Mouse (Mus musculus) spleen, adult 18-20 months (tissue): ENCODE results near the gene Gm36079.
"Not testable (repeated sequence)": the region's sequence is repeated elsewhere in the genome, so short reads cannot be mapped to it uniquely, and the experiment has no call there.

ENCODE experiments used
- DNase-seq, 2 experiments: peaks; one replicate each; pipeline ENCODE4 v3.0.0; 2022; ENCODE audit warnings: mixed read lengths in 2 of 2

Gene Gm36079

GRCm38 (mm10) chr13:120026911-120027310 lies at the start of gene Gm36079:
Gm36079 (minus strand) TSS chr13:120027011.
- not testable (repeated sequence) for DNase-seq

GRCm38 (mm10) chr13:120070878-120071277 lies 44.1 kb upstream of the Gm36079 start:
- not testable (repeated sequence) for DNase-seq

- DNase-seq, result not testable (repeated sequence)
These were observed 43.3 kb upstream of the Gm36079 start for GRCm38 (mm10) chr13:120070012-120070598.

GRCm38 (mm10) chr13:120063439-120064089 lies 36.8 kb upstream of the Gm36079 start:
- not testable (repeated sequence) for DNase-seq

GRCm38 (mm10) chr13:120062903-120063302 lies 36.1 kb upstream of the Gm36079 start:
- not testable (repeated sequence) for DNase-seq

- DNase-seq, result not testable (repeated sequence)
These were observed 25.3 kb upstream of the Gm36079 start, which contains the start of gene Gm21188 for GRCm38 (mm10) chr13:120052085-120052484. Gm21188 (minus strand) TSS chr13:120052194.

GRCm38 (mm10) chr13:120048608-120049007 lies 21.8 kb upstream of the Gm36079 start:
- DNase-seq, result not testable (repeated sequence)

- DNase-seq, result not testable (repeated sequence)
These were observed 21.4 kb upstream of the Gm36079 start for GRCm38 (mm10) chr13:120048186-120048585.

GRCm38 (mm10) chr13:120046422-120047209 lies 19.8 kb upstream of the Gm36079 start:
- DNase-seq, result not testable (repeated sequence)

- DNase-seq, result peak in 1 of 2 experiments; percentile 17
These were observed 14.3 kb upstream of the Gm36079 start for GRCm38 (mm10) chr13:120041145-120041544.

- DNase-seq, result not testable (repeated sequence)
These were observed 11.1 kb upstream of the Gm36079 start for GRCm38 (mm10) chr13:120037881-120038280.

- DNase-seq, result peak in 1 of 2 experiments; percentile 4
These were observed 9.8 kb upstream of the Gm36079 start for GRCm38 (mm10) chr13:120036577-120037115.

GRCm38 (mm10) chr13:120035151-120035550 lies 8.3 kb upstream of the Gm36079 start:
- DNase-seq, result not testable (repeated sequence)

- not testable (repeated sequence) for DNase-seq
These were observed 7.8 kb upstream of the Gm36079 start for GRCm38 (mm10) chr13:120034637-120035036.

GRCm38 (mm10) chr13:120033516-120034190 lies 6.8 kb upstream of the Gm36079 start:
- peak; percentile 13 to 38 for DNase-seq

- DNase-seq, result peak in 1 of 2 experiments; percentile 32
These were observed 4.9 kb upstream of the Gm36079 start for GRCm38 (mm10) chr13:120031676-120032075.

- not testable (repeated sequence) for DNase-seq
These were observed 557 bp upstream of the Gm36079 start for GRCm38 (mm10) chr13:120027368-120027767.

GRCm38 (mm10) chr13:120026373-120026772 lies 438 bp downstream of the Gm36079 start:
- DNase-seq, result not testable (repeated sequence)

GRCm38 (mm10) chr13:120025576-120025975 lies 1.2 kb downstream of the Gm36079 start:
- DNase-seq, result not testable (repeated sequence)

GRCm38 (mm10) chr13:120025004-120025403 lies 1.8 kb downstream of the Gm36079 start:
- DNase-seq, result not testable (repeated sequence)

- DNase-seq, result not testable (repeated sequence)
These were observed 2.2 kb downstream of the Gm36079 start for GRCm38 (mm10) chr13:120024581-120024980.

GRCm38 (mm10) chr13:120021477-120021876 lies 5.3 kb downstream of the Gm36079 start:
- not testable (repeated sequence) for DNase-seq
